Mouse (Mus musculus): ENCODE measurements around the gene Adam15.
A peak's percentile ranks its signal among the peaks of the same experiment; 100 is the strongest.

The Adam15 gene

GRCm38 (mm10) chr3:89351271-89351670 lies 1.5 kb upstream of the Adam15 start:
- no peak for DNase-seq (ENCODE audit: low read depth, low spot score)

GRCm38 (mm10) chr3:89348911-89349868 lies 606 bp downstream of the Adam15 start:
- no peak for DNase-seq (ENCODE audit: low read depth, low spot score)

- DNase-seq (ENCODE audit: low read depth, low spot score) = no peak
Measured at GRCm38 (mm10) chr3:89347916-89348315, 1.9 kb downstream of the Adam15 start.

GRCm38 (mm10) chr3:89346815-89347540 lies 2.8 kb downstream of the Adam15 start:
- no peak for DNase-seq (ENCODE audit: low read depth, low spot score)

GRCm38 (mm10) chr3:89343279-89343678 lies 6.5 kb downstream of the Adam15 start:
- no peak for DNase-seq (ENCODE audit: low read depth, low spot score)

- no peak for DNase-seq (ENCODE audit: low read depth, low spot score)
Measured at GRCm38 (mm10) chr3:89341794-89342193, 8.0 kb downstream of the Adam15 start.

- DNase-seq (ENCODE audit: low read depth, low spot score) = peak; percentile 89
Measured at GRCm38 (mm10) chr3:89340465-89340864, 9.3 kb downstream of the Adam15 start.

- peak; percentile 85 for DNase-seq (ENCODE audit: low read depth, low spot score)
Measured at GRCm38 (mm10) chr3:89339416-89339815, 10.4 kb downstream of the Adam15 start.

GRCm38 (mm10) chr3:89337721-89338578 lies 11.8 kb downstream of the Adam15 start, which contains the start of gene Efna4:
Gene Efna4 (minus strand): TSS chr3:89338028.
- DNase-seq (ENCODE audit: low read depth, low spot score) = peak; percentile 90

- DNase-seq (ENCODE audit: low read depth, low spot score) = no peak
Measured at GRCm38 (mm10) chr3:89337062-89337720, 12.6 kb downstream of the Adam15 start.

- DNase-seq (ENCODE audit: low read depth, low spot score) = no peak
Measured at GRCm38 (mm10) chr3:89336529-89336928, 13.3 kb downstream of the Adam15 start.

GRCm38 (mm10) chr3:89333053-89333452 lies 16.7 kb downstream of the Adam15 start:
- DNase-seq (ENCODE audit: low read depth, low spot score) = no peak

GRCm38 (mm10) chr3:89332476-89332875 lies 17.3 kb downstream of the Adam15 start:
- no peak for DNase-seq (ENCODE audit: low read depth, low spot score)

- no peak for DNase-seq (ENCODE audit: low read depth, low spot score)
Measured at GRCm38 (mm10) chr3:89332013-89332412, 17.8 kb downstream of the Adam15 start.

- DNase-seq (ENCODE audit: low read depth, low spot score) = no peak
Measured at GRCm38 (mm10) chr3:89331561-89331960, 18.2 kb downstream of the Adam15 start.

GRCm38 (mm10) chr3:89330948-89331347 lies 18.8 kb downstream of the Adam15 start:
- DNase-seq (ENCODE audit: low read depth, low spot score) = peak; percentile 67

- DNase-seq (ENCODE audit: low read depth, low spot score) = no peak
Measured at GRCm38 (mm10) chr3:89330346-89330745, 19.4 kb downstream of the Adam15 start.

- DNase-seq (ENCODE audit: low read depth, low spot score) = no peak
Measured at GRCm38 (mm10) chr3:89328623-89329022, 21.2 kb downstream of the Adam15 start.

- no peak for DNase-seq (ENCODE audit: low read depth, low spot score)
Measured at GRCm38 (mm10) chr3:89327371-89327870, 22.4 kb downstream of the Adam15 start.

GRCm38 (mm10) chr3:89325882-89326281 lies 23.9 kb downstream of the Adam15 start:
- no peak for DNase-seq (ENCODE audit: low read depth, low spot score)

Measured in forelimb bud, embryonic 11.5 days (tissue).